In the genomic region with DNA sequence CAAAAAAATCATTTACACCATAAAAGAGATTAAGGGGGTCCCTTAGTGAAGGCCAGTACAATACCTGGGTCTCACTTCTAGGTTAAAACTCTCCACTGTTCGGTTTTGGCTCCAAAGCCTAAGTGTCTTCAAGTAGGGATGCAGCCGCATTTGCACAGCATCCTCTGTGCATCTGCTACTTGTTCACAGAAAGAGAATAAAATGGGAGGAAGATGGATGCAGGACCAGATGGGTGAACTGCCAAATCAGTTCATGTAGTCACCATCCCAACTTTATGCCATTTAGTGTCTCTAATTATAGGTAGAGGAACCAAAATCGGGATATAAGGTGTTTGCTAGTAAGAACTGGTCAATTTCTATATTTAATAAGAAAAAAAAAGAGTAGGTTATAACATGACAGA, we compare ENCODE assay signal across 31 mouse cellular contexts.
"Had no signal": no experiment of that assay in that cellular context is flagged by ENCODE, and none has a peak within 500 bp of the region (broad histone marks: within the 10 kb centered on the region; RNA-seq: fewer than 3 reads in every experiment).

No protein-coding gene starts in this region.

- H3K4me2 ChIP-seq: limb, embryonic 12.5 days; limb, embryonic 13.5 days; limb, embryonic 15.5 days; liver, embryonic 11.5 days; liver, embryonic 12.5 days; liver, embryonic 13.5 days; liver, embryonic 15.5 days; lung, embryonic 14.5 days; lung, embryonic 15.5 days; midbrain, embryonic 12.5 days; midbrain, embryonic 13.5 days; midbrain, embryonic 15.5 days; neural tube, embryonic 12.5 days had no signal

- ATAC-seq: liver, embryonic 12.5 days; liver, postnatal 0 days; lung, postnatal 0 days; midbrain, embryonic 13.5 days; midbrain, embryonic 15.5 days; midbrain, embryonic 16.5 days had no signal

- H3K27me3 ChIP-seq: limb, embryonic 12.5 days; limb, embryonic 13.5 days; limb, embryonic 15.5 days; liver, embryonic 12.5 days; liver, embryonic 13.5 days; liver, embryonic 15.5 days; lung, embryonic 15.5 days; megakaryocyte, embryonic 14.5 days; midbrain, embryonic 12.5 days; midbrain, embryonic 13.5 days; midbrain, embryonic 15.5 days; neural tube, embryonic 12.5 days had no signal

- H3K9me3 ChIP-seq: limb, embryonic 10.5 days; limb, embryonic 12.5 days; limb, embryonic 13.5 days; limb, embryonic 15.5 days; liver, embryonic 12.5 days; liver, embryonic 13.5 days; liver, embryonic 15.5 days; lung, embryonic 15.5 days; megakaryocyte, embryonic 14.5 days; midbrain, embryonic 10.5 days; midbrain, embryonic 12.5 days; midbrain, embryonic 13.5 days; midbrain, embryonic 15.5 days; neural tube, embryonic 12.5 days had no signal

- H3K27ac ChIP-seq: left cerebral cortex, adult 2 months; limb, embryonic 10.5 days; limb, embryonic 12.5 days; limb, embryonic 13.5 days; limb, embryonic 15.5 days; liver, embryonic 12.5 days; liver, embryonic 13.5 days; liver, embryonic 14.5 days; liver, embryonic 15.5 days; lung, embryonic 15.5 days; macrophage; midbrain, embryonic 10.5 days; midbrain, embryonic 12.5 days; midbrain, embryonic 13.5 days; midbrain, embryonic 15.5 days; neural tube, embryonic 12.5 days had no signal

- H3K4me1 ChIP-seq: limb, embryonic 10.5 days; limb, embryonic 12.5 days; limb, embryonic 13.5 days; limb, embryonic 15.5 days; liver, embryonic 12.5 days; liver, embryonic 13.5 days; liver, embryonic 15.5 days; lung, embryonic 15.5 days; midbrain, embryonic 10.5 days; midbrain, embryonic 12.5 days; midbrain, embryonic 13.5 days; midbrain, embryonic 15.5 days; neural tube, embryonic 12.5 days had no signal

- H3K4me3 ChIP-seq: left cerebral cortex, adult 2 months; limb, embryonic 10.5 days; limb, embryonic 12.5 days; limb, embryonic 13.5 days; limb, embryonic 15.5 days; liver, embryonic 12.5 days; liver, embryonic 13.5 days; liver, embryonic 15.5 days; lung, embryonic 15.5 days; megakaryocyte, embryonic 14.5 days; midbrain, embryonic 10.5 days; midbrain, embryonic 12.5 days; midbrain, embryonic 13.5 days; midbrain, embryonic 15.5 days; myocyte; neural tube, embryonic 12.5 days had no signal

- H3K9ac ChIP-seq: limb, embryonic 12.5 days; limb, embryonic 13.5 days; limb, embryonic 15.5 days; liver, embryonic 12.5 days; liver, embryonic 13.5 days; liver, embryonic 14.5 days; liver, embryonic 15.5 days; liver, postnatal 0 days; lung, embryonic 14.5 days; lung, embryonic 15.5 days; midbrain, embryonic 12.5 days; midbrain, embryonic 13.5 days; midbrain, embryonic 15.5 days; neural tube, embryonic 12.5 days had no signal

- H3K36me3 ChIP-seq: limb, embryonic 10.5 days; limb, embryonic 12.5 days; limb, embryonic 13.5 days; limb, embryonic 15.5 days; liver, embryonic 12.5 days; liver, embryonic 13.5 days; liver, embryonic 15.5 days; lung, embryonic 15.5 days; midbrain, embryonic 10.5 days; midbrain, embryonic 12.5 days; midbrain, embryonic 13.5 days; midbrain, embryonic 15.5 days; neural tube, embryonic 12.5 days had no signal

- DNase-seq: left cerebral cortex, postnatal 4 days; liver; liver, embryonic 13.5 days; liver, postnatal 0 days; lung, adult 18-20 months; lung, adult 2 months; lung, embryonic 14.5 days; lung, postnatal 10 days; lung, postnatal 14 days; lung, postnatal 36 days; lung, postnatal 4 days had no signal
